Mouse (Mus musculus) common myeloid progenitor, adult 5-6 weeks (primary cell): ENCODE results near the gene Ldah. TPM values are rescaled to one million over a fixed set of nuclear protein-coding genes. Genes with fewer than 3 reads are reported as not detected.

ENCODE experiments used
- total RNA-seq: library from RNA; stranded (forward); fragments of 200-1000, 187-1606 nt; gene quantifications from 2 replicates; pipeline ENCODE4 v1.2.3, GENCODE M21; 2017

Gene Ldah
- total RNA-seq, 1 experiment from 2014 or later = 34.9 TPM

Other genes starting within 250 kb of the Ldah start
- 0.05 and 0.23 TPM in 2 replicates for gene Apob, start 230.5 kb upstream of the Ldah start, total RNA-seq
- gene Gdf7, start 93.8 kb downstream of the Ldah start, total RNA-seq = not detected in 2 replicates
- gene Hs1bp3, start 105.3 kb downstream of the Ldah start, total RNA-seq = 1.4 and 6.9 TPM in 2 replicates